Mouse (Mus musculus): ENCODE measurements around the gene Uroc1. TPM values are rescaled to one million over a fixed set of nuclear protein-coding genes. Genes with fewer than 3 reads are reported as not detected.
A peak's percentile ranks its signal among the peaks of the same experiment; 100 is the strongest.

Uroc1 gene
- polyA plus RNA-seq, 1 experiment from 2014 or later = not detected

GRCm38 (mm10) chr6:90360922-90361614 lies 28.0 kb downstream of the Uroc1 start:
- Histone ChIP-seq H3K9me3 (no peaks in the 10 kb centered on the region), H3K27me3 (no peaks in the 10 kb centered on the region), H3K36me3 (no peaks in the 10 kb centered on the region), H3K4me1 (peaks cover 12% of the 10 kb centered on the region), H3K9ac (replicated peaks) (no peak overlapping the region), H3K4me2 (replicated peaks) (no peak overlapping the region), H3K4me3 (no peak overlapping the region), H3K27ac (replicated peaks) (no peak overlapping the region)
- no peak for ATAC-seq (replicated peaks)
- WGBS = 86% methylated on average over 6 of the region's 6 CpGs

GRCm38 (mm10) chr6:90363301-90363700 lies 30.2 kb downstream of the Uroc1 start:
- WGBS = 87% methylated on average over 5 of the region's 5 CpGs
- ATAC-seq (replicated peaks) = no peak
- no peak overlapping the region for H3K9ac ChIP-seq (replicated peaks)
- no peak overlapping the region for H3K4me3 ChIP-seq
- H3K4me1 ChIP-seq = peaks cover 12% of the 10 kb centered on the region
- no peaks in the 10 kb centered on the region for H3K36me3 ChIP-seq
- H3K27me3 ChIP-seq = no peaks in the 10 kb centered on the region
- H3K4me2 ChIP-seq (replicated peaks) = no peak overlapping the region
- H3K27ac ChIP-seq (replicated peaks) = no peak overlapping the region
- H3K9me3 ChIP-seq = no peaks in the 10 kb centered on the region

GRCm38 (mm10) chr6:90368976-90369724 lies 36.1 kb downstream of the Uroc1 start, which contains the start of gene Zxdc:
TSS of gene Zxdc (plus strand) at chr6:90369492.
- Histone ChIP-seq H3K4me2 (replicated peaks) (peak within 1 kb of the TSS; percentile 93), H3K27ac (replicated peaks) (peak within 1 kb of the TSS; percentile 79), H3K4me1 (peaks cover 28% of the 10 kb centered on the region), H3K9ac (replicated peaks) (peak within 1 kb of the TSS; percentile 74), H3K27me3 (no peaks in the 10 kb centered on the region), H3K9me3 (no peaks in the 10 kb centered on the region), H3K36me3 (peaks cover 16% of the 10 kb centered on the region), H3K4me3 (peak within 1 kb of the TSS; percentile 68)
- 6% methylated on average over 41 of the region's 41 CpGs for WGBS
- ATAC-seq (replicated peaks) = peak; percentile 98

GRCm38 (mm10) chr6:90369725-90370553 lies 36.9 kb downstream of the Uroc1 start:
- no peaks in the 10 kb centered on the region for H3K27me3 ChIP-seq
- peak overlapping the region; percentile 74 for H3K9ac ChIP-seq (replicated peaks)
- peaks cover 28% of the 10 kb centered on the region for H3K4me1 ChIP-seq
- H3K4me2 ChIP-seq (replicated peaks) = peak overlapping the region; percentile 93
- under 1% methylated on average over 87 of the region's 98 CpGs for WGBS
- no peaks in the 10 kb centered on the region for H3K9me3 ChIP-seq
- peak; percentile 87 for ATAC-seq (replicated peaks)
- peak overlapping the region; percentile 79 for H3K27ac ChIP-seq (replicated peaks)
- H3K4me3 ChIP-seq = peak overlapping the region; percentile 68
- H3K36me3 ChIP-seq = peaks cover 24% of the 10 kb centered on the region

- no peak overlapping the region for H3K27ac ChIP-seq (replicated peaks)
- H3K9ac ChIP-seq (replicated peaks) = no peak overlapping the region
- 85% methylated on average over 4 of the region's 4 CpGs for WGBS
- H3K27me3 ChIP-seq = no peaks in the 10 kb centered on the region
- peaks cover 65% of the 10 kb centered on the region for H3K36me3 ChIP-seq
- H3K9me3 ChIP-seq = no peaks in the 10 kb centered on the region
- no peak for ATAC-seq (replicated peaks)
- no peak overlapping the region for H3K4me2 ChIP-seq (replicated peaks)
- no peak overlapping the region for H3K4me3 ChIP-seq
- H3K4me1 ChIP-seq = peaks cover 25% of the 10 kb centered on the region
Observed at GRCm38 (mm10) chr6:90374647-90375046, 41.6 kb downstream of the Uroc1 start.

GRCm38 (mm10) chr6:90377708-90378107 lies 44.6 kb downstream of the Uroc1 start:
- no peak overlapping the region for H3K4me3 ChIP-seq
- H3K27ac ChIP-seq (replicated peaks) = no peak overlapping the region
- H3K4me1 ChIP-seq = peaks cover under 1% of the 10 kb centered on the region
- H3K4me2 ChIP-seq (replicated peaks) = no peak overlapping the region
- no peaks in the 10 kb centered on the region for H3K27me3 ChIP-seq
- peaks cover 91% of the 10 kb centered on the region for H3K36me3 ChIP-seq
- ATAC-seq (replicated peaks) = no peak
- no peak overlapping the region for H3K9ac ChIP-seq (replicated peaks)
- WGBS = 97% methylated on average over 2 of the region's 2 CpGs
- no peaks in the 10 kb centered on the region for H3K9me3 ChIP-seq

- Histone ChIP-seq H3K27me3 (no peaks in the 10 kb centered on the region), H3K4me1 (no peaks in the 10 kb centered on the region), H3K36me3 (peaks cover 89% of the 10 kb centered on the region), H3K27ac (replicated peaks) (no peak overlapping the region), H3K4me3 (no peak overlapping the region), H3K4me2 (replicated peaks) (no peak overlapping the region), H3K9me3 (no peaks in the 10 kb centered on the region), H3K9ac (replicated peaks) (no peak overlapping the region)
- ATAC-seq (replicated peaks) = no peak
- 95% methylated on average over 2 of the region's 2 CpGs for WGBS
Observed at GRCm38 (mm10) chr6:90381465-90381864, 48.4 kb downstream of the Uroc1 start.

GRCm38 (mm10) chr6:90390629-90391028 lies 57.5 kb downstream of the Uroc1 start:
- Histone ChIP-seq H3K4me2 (replicated peaks) (no peak overlapping the region), H3K9me3 (no peaks in the 10 kb centered on the region), H3K4me3 (no peak overlapping the region), H3K27me3 (no peaks in the 10 kb centered on the region), H3K36me3 (peaks cover 45% of the 10 kb centered on the region), H3K4me1 (no peaks in the 10 kb centered on the region), H3K27ac (replicated peaks) (no peak overlapping the region), H3K9ac (replicated peaks) (no peak overlapping the region)
- ATAC-seq (replicated peaks) = no peak
- 87% methylated on average over 4 of the region's 4 CpGs for WGBS

- no peak for ATAC-seq (replicated peaks)
- Histone ChIP-seq H3K36me3 (peaks cover 26% of the 10 kb centered on the region), H3K9me3 (no peaks in the 10 kb centered on the region), H3K4me1 (no peaks in the 10 kb centered on the region), H3K4me3 (no peak overlapping the region), H3K9ac (replicated peaks) (no peak overlapping the region), H3K27ac (replicated peaks) (no peak overlapping the region), H3K27me3 (no peaks in the 10 kb centered on the region), H3K4me2 (replicated peaks) (no peak overlapping the region)
- 78% methylated on average over 3 of the region's 3 CpGs for WGBS
Observed at GRCm38 (mm10) chr6:90393948-90394347, 60.9 kb downstream of the Uroc1 start.

GRCm38 (mm10) chr6:90395751-90396150 lies 62.7 kb downstream of the Uroc1 start:
- H3K27me3 ChIP-seq = no peaks in the 10 kb centered on the region
- no peaks in the 10 kb centered on the region for H3K4me1 ChIP-seq
- H3K9ac ChIP-seq (replicated peaks) = no peak overlapping the region
- WGBS = 94% methylated on average over 2 of the region's 2 CpGs
- H3K36me3 ChIP-seq = peaks cover 21% of the 10 kb centered on the region
- ATAC-seq (replicated peaks) = no peak
- H3K27ac ChIP-seq (replicated peaks) = no peak overlapping the region
- no peaks in the 10 kb centered on the region for H3K9me3 ChIP-seq
- no peak overlapping the region for H3K4me3 ChIP-seq
- no peak overlapping the region for H3K4me2 ChIP-seq (replicated peaks)

GRCm38 (mm10) chr6:90397291-90397690 lies 64.2 kb downstream of the Uroc1 start:
- ATAC-seq (replicated peaks) = no peak
- H3K9ac ChIP-seq (replicated peaks) = no peak overlapping the region
- no peaks in the 10 kb centered on the region for H3K4me1 ChIP-seq
- H3K27ac ChIP-seq (replicated peaks) = no peak overlapping the region
- peaks cover 32% of the 10 kb centered on the region for H3K36me3 ChIP-seq
- WGBS = 89% methylated on average over 3 of the region's 3 CpGs
- no peak overlapping the region for H3K4me2 ChIP-seq (replicated peaks)
- no peaks in the 10 kb centered on the region for H3K27me3 ChIP-seq
- H3K9me3 ChIP-seq = no peaks in the 10 kb centered on the region
- H3K4me3 ChIP-seq = no peak overlapping the region

GRCm38 (mm10) chr6:90408632-90409031 lies 75.5 kb downstream of the Uroc1 start:
- Histone ChIP-seq H3K4me2 (replicated peaks) (no peak overlapping the region), H3K4me1 (no peaks in the 10 kb centered on the region), H3K4me3 (no peak overlapping the region), H3K9me3 (no peaks in the 10 kb centered on the region), H3K27ac (replicated peaks) (no peak overlapping the region), H3K36me3 (peaks cover 12% of the 10 kb centered on the region), H3K9ac (replicated peaks) (no peak overlapping the region), H3K27me3 (no peaks in the 10 kb centered on the region)
- ATAC-seq (replicated peaks) = no peak

Measured in forebrain, embryonic 15.5 days (tissue).